Mouse (Mus musculus): ENCODE results near the gene Apol11a. TPM values are rescaled to one million over a fixed set of nuclear protein-coding genes. Genes with fewer than 3 reads are reported as not detected.

The Apol11a gene
- polyA plus RNA-seq (2014; fragmentation: Illumina TruSeq; extraction: RNeasy Lipid Tissue Mini Kit (QIAGEN cat#74804); ENCODE audit: low read depth, low replicate concordance) = 0.32 TPM

DNA sequence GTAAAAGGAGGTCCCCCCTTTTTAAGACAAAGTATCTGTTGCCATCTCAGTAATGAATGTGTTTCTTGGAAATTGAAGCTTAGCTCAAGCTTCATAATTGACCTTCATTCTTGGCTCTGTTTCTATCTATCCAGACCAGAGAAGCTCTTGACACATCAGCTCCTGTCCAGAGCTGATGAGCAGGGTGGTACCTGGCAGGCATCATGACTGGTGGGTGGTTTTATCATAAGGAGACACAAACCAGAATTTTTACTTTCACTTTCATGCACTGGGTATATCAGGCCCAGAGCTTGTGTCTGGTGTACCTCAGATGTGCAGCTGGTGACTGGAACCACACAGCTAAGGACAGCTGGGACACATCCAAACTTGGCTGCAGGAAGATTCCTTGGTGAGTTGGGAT is at the start of gene Apol11a:
Apol11a (plus strand) TSS at position 306 of the 400 bp plus-strand sequence.

GRCm38 (mm10) chr15:77476693-77477092 is 31.4 kb upstream of the Apol11a start, which contains the start of gene Apol10a:
Apol10a (plus strand) TSS chr15:77477047.

GRCm38 (mm10) chr15:77533216-77533615 is 25.1 kb downstream of the Apol11a start, which contains the start of gene Apol7c:
Apol7c (minus strand) TSS chr15:77533316.

GRCm38 (mm10) chr15:77561792-77562191 is 53.7 kb downstream of the Apol11a start, which contains the start of gene 1700025B11Rik:
1700025B11Rik (minus strand) TSS chr15:77561892.

Other genes with a start within 250 kb of the Apol11a start
- 44.3 TPM for gene Rbfox2, start 201.3 kb upstream of the Apol11a start, polyA plus RNA-seq (2014; fragmentation: Illumina TruSeq; extraction: RNeasy Lipid Tissue Mini Kit (QIAGEN cat#74804); ENCODE audit: low read depth, low replicate concordance)
- gene Apol7a, start 109.2 kb upstream of the Apol11a start, polyA plus RNA-seq (2014; fragmentation: Illumina TruSeq; extraction: RNeasy Lipid Tissue Mini Kit (QIAGEN cat#74804); ENCODE audit: low read depth, low replicate concordance) = 31.7 TPM
- 1.4 TPM for gene Apol9a, start 97.1 kb upstream of the Apol11a start, polyA plus RNA-seq (2014; fragmentation: Illumina TruSeq; extraction: RNeasy Lipid Tissue Mini Kit (QIAGEN cat#74804); ENCODE audit: low read depth, low replicate concordance)
- not detected for gene Apol7b, start 60.8 kb upstream of the Apol11a start, polyA plus RNA-seq (2014; fragmentation: Illumina TruSeq; extraction: RNeasy Lipid Tissue Mini Kit (QIAGEN cat#74804); ENCODE audit: low read depth, low replicate concordance)
- gene Apol10a, start 31.2 kb upstream of the Apol11a start, polyA plus RNA-seq (2014; fragmentation: Illumina TruSeq; extraction: RNeasy Lipid Tissue Mini Kit (QIAGEN cat#74804); ENCODE audit: low read depth, low replicate concordance) = 114 TPM
- 9.3 TPM for gene Apol7c, start 25.0 kb downstream of the Apol11a start, polyA plus RNA-seq (2014; fragmentation: Illumina TruSeq; extraction: RNeasy Lipid Tissue Mini Kit (QIAGEN cat#74804); ENCODE audit: low read depth, low replicate concordance)
- gene 1700025B11Rik, start 53.6 kb downstream of the Apol11a start, polyA plus RNA-seq (2014; fragmentation: Illumina TruSeq; extraction: RNeasy Lipid Tissue Mini Kit (QIAGEN cat#74804); ENCODE audit: low read depth, low replicate concordance) = not detected
- 1.7 TPM for gene Apol10b, start 87.9 kb downstream of the Apol11a start, polyA plus RNA-seq (2014; fragmentation: Illumina TruSeq; extraction: RNeasy Lipid Tissue Mini Kit (QIAGEN cat#74804); ENCODE audit: low read depth, low replicate concordance)
- not detected for gene Gm36245, start 91.0 kb downstream of the Apol11a start, polyA plus RNA-seq (2014; fragmentation: Illumina TruSeq; extraction: RNeasy Lipid Tissue Mini Kit (QIAGEN cat#74804); ENCODE audit: low read depth, low replicate concordance)
- not detected for gene Apol11b, start 135.0 kb downstream of the Apol11a start, polyA plus RNA-seq (2014; fragmentation: Illumina TruSeq; extraction: RNeasy Lipid Tissue Mini Kit (QIAGEN cat#74804); ENCODE audit: low read depth, low replicate concordance)
- gene Apol7e, start 190.6 kb downstream of the Apol11a start, polyA plus RNA-seq (2014; fragmentation: Illumina TruSeq; extraction: RNeasy Lipid Tissue Mini Kit (QIAGEN cat#74804); ENCODE audit: low read depth, low replicate concordance) = 3.5 TPM
- 0.38 TPM for gene Apol9b, start 220.8 kb downstream of the Apol11a start, polyA plus RNA-seq (2014; fragmentation: Illumina TruSeq; extraction: RNeasy Lipid Tissue Mini Kit (QIAGEN cat#74804); ENCODE audit: low read depth, low replicate concordance)
- gene Apol8, start 248.7 kb downstream of the Apol11a start, polyA plus RNA-seq (2014; fragmentation: Illumina TruSeq; extraction: RNeasy Lipid Tissue Mini Kit (QIAGEN cat#74804); ENCODE audit: low read depth, low replicate concordance) = not detected

All from sigmoid colon, adult 10 weeks (tissue).